22 mouse cellular contexts compared by ENCODE assay signal in genomic region chr3:56280330-56280957, GRCm38 (mm10).
DNase-seq lines count a peak whose midpoint lies in the region; ATAC-seq and TF ChIP-seq lines count a peak whose summit lies in the region.
"Had no signal": no experiment of that assay in that cellular context is flagged by ENCODE, and none has a peak within 500 bp of the region (broad histone marks: within the 10 kb centered on the region; RNA-seq: fewer than 3 reads in every experiment).

No protein-coding gene starts in this region.

- 79% methylated on average over 6 of the region's 6 CpGs for whole genome bisulfite sequencing in kidney, embryonic 14.5 days
- 92% methylated on average over 6 of the region's 6 CpGs for WGBS in forebrain, embryonic 14.5 days

- H3K9ac ChIP-seq in kidney, embryonic 14.5 days (ENCODE audit: low read depth, low read length) = no peak overlapping the region
- H3K9ac ChIP-seq in forebrain, embryonic 14.5 days (ENCODE audit: low read length) = no peak overlapping the region
- H3K9ac ChIP-seq: forebrain, embryonic 15.5 days; hindbrain, embryonic 14.5 days had no signal

- no peaks in the 10 kb centered on the region for H3K79me2 ChIP-seq in C2C12 (ENCODE audit: control insufficient read depth, insufficient read depth)

- H3K27ac ChIP-seq in kidney, embryonic 14.5 days (ENCODE audit: low read depth, low read length) = no peak overlapping the region
- H3K27ac ChIP-seq in forebrain, embryonic 14.5 days (ENCODE audit: low read depth, low read length) = no peak overlapping the region
- H3K27ac ChIP-seq: forebrain, embryonic 15.5 days; hindbrain, embryonic 14.5 days; kidney, postnatal 0 days; midbrain, embryonic 10.5 days; stomach, postnatal 0 days had no signal

- intact Hi-C loops in gastrocnemius, postnatal 36 days (cut with DNase I) = no loop called here

- peak; percentile 99 for ATAC-seq in common myeloid progenitor, adult 5-6 weeks (replicated peaks; ENCODE audit: low read depth, poor library complexity, severe bottlenecking)
- peak; percentile 98 for ATAC-seq in megakaryocyte progenitor cell, adult 5-6 weeks (replicated peaks; ENCODE audit: poor library complexity)
- ATAC-seq in kidney, embryonic 14.5 days (ENCODE audit: low FRiP score, low TSS enrichment) = no peak
- no peak for ATAC-seq in forebrain, embryonic 14.5 days
- ATAC-seq: forebrain, embryonic 15.5 days; inflammation-experienced regulatory T-cells, adult 6 months had no signal

- no peaks in the 10 kb centered on the region for H3K9me3 ChIP-seq in kidney, embryonic 14.5 days (ENCODE audit: control insufficient read depth, low read length)
- no peaks in the 10 kb centered on the region for H3K9me3 ChIP-seq in forebrain, embryonic 14.5 days (replicated peaks; ENCODE audit: control insufficient read depth, low read length)
- H3K9me3 ChIP-seq: forebrain, embryonic 15.5 days; midbrain, embryonic 10.5 days had no signal

- peak; percentile 24 for DNase-seq in lung, postnatal 36 days
- no peak for DNase-seq in lung, postnatal 14 days
- no peak for DNase-seq in gastrocnemius, postnatal 36 days
- no peak for DNase-seq in forebrain, embryonic 14.5 days (ENCODE audit: low spot score)
- DNase-seq: adrenal gland, postnatal 10 days; cerebellum, adult 2 months; cerebellum, postnatal 36 days; gastrocnemius, postnatal 10 days; heart, postnatal 36 days; kidney, adult 18-20 months; lung, postnatal 4 days; right cerebral cortex, postnatal 14 days had no signal

- H3K4me2 ChIP-seq in kidney, embryonic 14.5 days (replicated peaks; ENCODE audit: low read depth, low read length) = no peak overlapping the region
- H3K4me2 ChIP-seq in forebrain, embryonic 14.5 days (ENCODE audit: low read length) = no peak overlapping the region
- H3K4me2 ChIP-seq: forebrain, embryonic 15.5 days; hindbrain, embryonic 14.5 days had no signal

- H3K27me3 ChIP-seq in C2C12 (ENCODE audit: control insufficient read depth, insufficient read depth, insufficient read length) = no peaks in the 10 kb centered on the region
- H3K27me3 ChIP-seq in kidney, embryonic 14.5 days (ENCODE audit: control insufficient read depth, insufficient read depth, low read length) = no peaks in the 10 kb centered on the region
- no peaks in the 10 kb centered on the region for H3K27me3 ChIP-seq in forebrain, embryonic 14.5 days (replicated peaks; ENCODE audit: control insufficient read depth, insufficient read depth, low read length)
- H3K27me3 ChIP-seq: forebrain, embryonic 15.5 days had no signal

- no peak overlapping the region for H3K4me3 ChIP-seq in C2C12 (ENCODE audit: insufficient read depth, poor library complexity, severe bottlenecking)
- H3K4me3 ChIP-seq in kidney, embryonic 14.5 days (ENCODE audit: low read length) = no peak overlapping the region
- no peak overlapping the region for H3K4me3 ChIP-seq in forebrain, embryonic 14.5 days (ENCODE audit: low read depth, low read length)
- H3K4me3 ChIP-seq: forebrain, embryonic 15.5 days; midbrain, embryonic 10.5 days had no signal

- no peaks in the 10 kb centered on the region for H3K4me1 ChIP-seq in kidney, embryonic 14.5 days (ENCODE audit: control insufficient read depth, insufficient read depth, low read length)
- no peaks in the 10 kb centered on the region for H3K4me1 ChIP-seq in forebrain, embryonic 14.5 days (ENCODE audit: control insufficient read depth, insufficient read depth, low read length)
- H3K4me1 ChIP-seq: forebrain, embryonic 15.5 days; midbrain, embryonic 10.5 days had no signal

- TF ChIP-seq CTCF in C2C12 (IDR thresholded peaks at IDR 0.05; ENCODE audit: control insufficient read depth, insufficient read depth, insufficient read length) = no peak

- no peaks in the 10 kb centered on the region for H3K79me3 ChIP-seq in C2C12 (ENCODE audit: low read depth)

- no peak overlapping the region for H3ac ChIP-seq in C2C12 (ENCODE audit: control insufficient read depth, insufficient read length, low read depth)

- no peaks in the 10 kb centered on the region for H3K36me3 ChIP-seq in C2C12 (ENCODE audit: control insufficient read depth, insufficient read depth)
- no peaks in the 10 kb centered on the region for H3K36me3 ChIP-seq in kidney, embryonic 14.5 days (ENCODE audit: control insufficient read depth, insufficient read depth, low read length)
- H3K36me3 ChIP-seq in forebrain, embryonic 14.5 days (ENCODE audit: control insufficient read depth, insufficient read depth, low read length) = no peaks in the 10 kb centered on the region
- H3K36me3 ChIP-seq: forebrain, embryonic 15.5 days; midbrain, embryonic 10.5 days had no signal

TF ChIP-seq in C2C12, 6 proteins besides CTCF, POLR2A, EP300 and RAD21:
- TF ChIP-seq MYOD1 (IDR thresholded peaks at IDR 0.05; ENCODE audit: control insufficient read depth, insufficient read length, low read depth) (peak; percentile 33), CEBPB (IDR thresholded peaks at IDR 0.05; ENCODE audit: low read depth) (peak; percentile 40), MYOG (IDR thresholded peaks at IDR 0.05; ENCODE audit: control insufficient read depth, extremely low read depth, insufficient read length) (no peak)

Comparison
In these comparisons a context has a peak if more than half of its experiments do, and no peak if none do; other contexts are left out.
1. ATAC-seq: peak in common myeloid progenitor, adult 5-6 weeks (single experiment) and megakaryocyte progenitor cell, adult 5-6 weeks (single experiment); none in kidney, embryonic 14.5 days (single experiment) and forebrain, embryonic 14.5 days (single experiment).